Mouse (Mus musculus): ENCODE data around the gene Map1s. TPM values are rescaled to one million over a fixed set of nuclear protein-coding genes. Genes with fewer than 3 reads are reported as not detected.

Gene Map1s
- total and polyA plus RNA-seq, 3 experiments = 9.5 to 51.4 (median 30.9) TPM

- DNase-seq (ENCODE audit: extremely low read depth) = no peak
- H3K9me3 ChIP-seq (replicated peaks; ENCODE audit: low read length) = peaks cover 21% of the 10 kb centered on the region
- H3K79me2 ChIP-seq (replicated peaks; ENCODE audit: control insufficient read depth, extremely low read depth, insufficient read depth, poor library complexity, severe bottlenecking) = peaks cover 8% of the 10 kb centered on the region
- in situ Hi-C loops (cut with MboI; ENCODE audit: low pct_ligation_motif_present, low pct_unique_long_range_greater_than_20kb, low sequenced_read_pairs) (no loop called here), dilution Hi-C loops (cut with MboI; ENCODE audit: extremely low pct_ligation_motif_present, extremely low pct_unique_long_range_greater_than_20kb, low sequenced_read_pairs) (no loop called here)
- H3K4me3 ChIP-seq (replicated peaks in 1 of 3; ENCODE audit: low read depth in 2 of 3, low read length in 2 of 3, poor library complexity in 1 of 3) = no peak overlapping the region
- H3K4me2 ChIP-seq (ENCODE audit: insufficient read depth, low read depth, poor library complexity, severe bottlenecking) = no peak overlapping the region
- H3K36me3 ChIP-seq (replicated peaks in 1 of 2; ENCODE audit: control insufficient read depth in 1 of 2, insufficient read depth in 1 of 2, low read length in 1 of 2) = peaks cover 32 to 75% of the 10 kb centered on the region in 2 experiments
- TF ChIP-seq ZNF384 (IDR thresholded peaks at IDR 0.05; ENCODE audit: low read depth, low read length) = no peak
- no peak for TF ChIP-seq ETS1 (conservative IDR thresholded peaks at IDR 0.05; ENCODE audit: low read depth, low read length)
- TF ChIP-seq POLR2A (IDR thresholded peaks at IDR 0.05; ENCODE audit: low read depth, low read length) = no peak
- TF ChIP-seq HCFC1 (IDR thresholded peaks at IDR 0.05; ENCODE audit: low read depth, low read length) = no peak
- no peak for TF ChIP-seq MAX (IDR thresholded peaks at IDR 0.05; ENCODE audit: low read length)
- TF ChIP-seq CTCF (conservative IDR thresholded peaks at IDR 0.05 in 1 of 2, IDR thresholded peaks at IDR 0.05 in 1 of 2; ENCODE audit: low read depth in 2 of 2, low read length in 2 of 2) = no peak
- TF ChIP-seq NELFE (IDR thresholded peaks at IDR 0.05; ENCODE audit: low read depth, low read length) = no peak
- TF ChIP-seq ZMIZ1 (IDR thresholded peaks at IDR 0.05; ENCODE audit: low read depth, low read length) = no peak
- no peaks in the 10 kb centered on the region for H3K27me3 ChIP-seq (replicated peaks)
- no peak overlapping the region for H3K27ac ChIP-seq (ENCODE audit: insufficient read depth, low read depth)
- H3K4me1 ChIP-seq (ENCODE audit: control insufficient read depth in 1 of 2, insufficient read depth in 2 of 2) = peaks cover 11 to 21% of the 10 kb centered on the region in 2 experiments; a peak in 3 of 4 replicates
- H3K9ac ChIP-seq (ENCODE audit: insufficient read depth, low read depth) = no peak overlapping the region
Measured at GRCm38 (mm10) chr8:70890656-70891055, 15.1 kb upstream of the Map1s start.

- H3K9me3 ChIP-seq (replicated peaks; ENCODE audit: low read length) = peaks cover 21% of the 10 kb centered on the region
- H3K79me2 ChIP-seq (replicated peaks; ENCODE audit: control insufficient read depth, extremely low read depth, insufficient read depth, poor library complexity, severe bottlenecking) = peaks cover 15% of the 10 kb centered on the region
- no peaks in the 10 kb centered on the region for H3K27me3 ChIP-seq (replicated peaks)
- in situ Hi-C loops (cut with MboI; ENCODE audit: low pct_ligation_motif_present, low pct_unique_long_range_greater_than_20kb, low sequenced_read_pairs) (no loop called here), dilution Hi-C loops (cut with MboI; ENCODE audit: extremely low pct_ligation_motif_present, extremely low pct_unique_long_range_greater_than_20kb, low sequenced_read_pairs) (no loop called here)
- no peak overlapping the region for H3K9ac ChIP-seq (ENCODE audit: insufficient read depth, low read depth)
- H3K4me1 ChIP-seq (ENCODE audit: control insufficient read depth in 1 of 2, insufficient read depth in 2 of 2) = peaks cover 10 to 16% of the 10 kb centered on the region in 2 experiments; a peak in 3 of 4 replicates
- TF ChIP-seq PAX5 (IDR thresholded peaks at IDR 0.05; ENCODE audit: low read length) (no peak), JUN (IDR thresholded peaks at IDR 0.05; ENCODE audit: insufficient read depth, low read depth, low read length) (no peak), RCOR1 (conservative IDR thresholded peaks at IDR 0.05; ENCODE audit: low read depth, low read length) (no peak), IRF4 (IDR thresholded peaks at IDR 0.05; ENCODE audit: low read depth, low read length) (no peak), UBTF (IDR thresholded peaks at IDR 0.05; ENCODE audit: low read depth, low read length) (no peak), RAD21 (IDR thresholded peaks at IDR 0.05; ENCODE audit: low read depth, low read length) (no peak), GABPA (IDR thresholded peaks at IDR 0.05; ENCODE audit: insufficient replicate concordance, low read depth, low read length) (no peak), POLR2AphosphoS2 (IDR thresholded peaks at IDR 0.05; ENCODE audit: low read depth, low read length) (no peak), MYC (IDR thresholded peaks at IDR 0.05; ENCODE audit: low read depth, low read length) (no peak), USF2 (conservative IDR thresholded peaks at IDR 0.05; ENCODE audit: low read depth, low read length) (no peak), MAX (IDR thresholded peaks at IDR 0.05; ENCODE audit: low read length) (no peak), CHD1 (IDR thresholded peaks at IDR 0.05; ENCODE audit: low read depth, low read length) (no peak), TCF12 (IDR thresholded peaks at IDR 0.05; ENCODE audit: low read depth, low read length) (no peak), BHLHE40 (IDR thresholded peaks at IDR 0.05; ENCODE audit: low read depth, low read length) (no peak), JUND (conservative IDR thresholded peaks at IDR 0.05; ENCODE audit: low read depth, low read length) (no peak), MXI1 (IDR thresholded peaks at IDR 0.05; ENCODE audit: low read depth, low read length) (no peak), SMC3 (IDR thresholded peaks at IDR 0.05; ENCODE audit: low read depth, low read length) (no peak), ELF1 (IDR thresholded peaks at IDR 0.05; ENCODE audit: low read depth, low read length) (no peak)
- no peak overlapping the region for H3K4me2 ChIP-seq (ENCODE audit: insufficient read depth, low read depth, poor library complexity, severe bottlenecking)
- H3K27ac ChIP-seq (ENCODE audit: insufficient read depth, low read depth) = no peak overlapping the region
- DNase-seq (ENCODE audit: extremely low read depth) = no peak
- peaks cover 39 to 82% of the 10 kb centered on the region in 2 experiments for H3K36me3 ChIP-seq (replicated peaks in 1 of 2; ENCODE audit: control insufficient read depth in 1 of 2, insufficient read depth in 1 of 2, low read length in 1 of 2)
- H3K4me3 ChIP-seq (replicated peaks in 1 of 3; ENCODE audit: low read depth in 2 of 3, low read length in 2 of 3, poor library complexity in 1 of 3) = no peak overlapping the region
Measured at GRCm38 (mm10) chr8:70891356-70891755, 14.4 kb upstream of the Map1s start.
